Mouse (Mus musculus): ENCODE data around the gene Dazap1. TPM values are rescaled to one million over a fixed set of nuclear protein-coding genes. Genes with fewer than 3 reads are reported as not detected.
A peak's percentile ranks its signal among the peaks of the same experiment; 100 is the strongest.

Gene Dazap1
- total RNA-seq, 2 experiments from 2014 or later, result 136 to 145 TPM

- no peak for DNase-seq
- intact Hi-C loops (cut with DNase I), result no loop called here
These were observed 8.8 kb downstream of the Dazap1 start for GRCm38 (mm10) chr10:80270099-80270498.

GRCm38 (mm10) chr10:80270734-80271181 lies 9.5 kb downstream of the Dazap1 start:
- no peak for DNase-seq
- intact Hi-C loops (cut with DNase I), result no loop called here

- DNase-seq, result no peak
- intact Hi-C loops (cut with DNase I), result no loop called here
These were observed 10.0 kb downstream of the Dazap1 start for GRCm38 (mm10) chr10:80271186-80271843.

GRCm38 (mm10) chr10:80271870-80272585 lies 10.7 kb downstream of the Dazap1 start:
- no peak for DNase-seq
- intact Hi-C loops (cut with DNase I), result no loop called here

GRCm38 (mm10) chr10:80273847-80274246 lies 12.6 kb downstream of the Dazap1 start:
- DNase-seq, result no peak
- intact Hi-C loops (cut with DNase I), result no loop called here

GRCm38 (mm10) chr10:80276238-80276637 lies 15.0 kb downstream of the Dazap1 start:
- no peak for DNase-seq
- intact Hi-C loops (cut with DNase I), result no loop called here

- DNase-seq, result no peak
- intact Hi-C loops (cut with DNase I), result no loop called here
These were observed 17.1 kb downstream of the Dazap1 start for GRCm38 (mm10) chr10:80278390-80278789.

GRCm38 (mm10) chr10:80279273-80279672 lies 18.0 kb downstream of the Dazap1 start:
- DNase-seq, result no peak
- intact Hi-C loops (cut with DNase I), result no loop called here

- intact Hi-C loops (cut with DNase I), result no loop called here
- no peak for DNase-seq
These were observed 20.0 kb downstream of the Dazap1 start for GRCm38 (mm10) chr10:80281304-80281703.

- intact Hi-C loops (cut with DNase I), result no loop called here
- DNase-seq, result no peak
These were observed 20.7 kb downstream of the Dazap1 start for GRCm38 (mm10) chr10:80281921-80282371.

GRCm38 (mm10) chr10:80282481-80283441 lies 21.5 kb downstream of the Dazap1 start:
- DNase-seq, result no peak
- intact Hi-C loops (cut with DNase I), result no loop called here

GRCm38 (mm10) chr10:80285222-80286070 lies 24.2 kb downstream of the Dazap1 start:
- DNase-seq, result no peak
- intact Hi-C loops (cut with DNase I), result no loop called here

- DNase-seq, result no peak
- intact Hi-C loops (cut with DNase I), result no loop called here
These were observed 26.8 kb downstream of the Dazap1 start for GRCm38 (mm10) chr10:80288097-80288496.

- intact Hi-C loops (cut with DNase I), result no loop called here
- no peak for DNase-seq
These were observed 27.4 kb downstream of the Dazap1 start for GRCm38 (mm10) chr10:80288657-80289056.

GRCm38 (mm10) chr10:80292251-80293146 lies 31.2 kb downstream of the Dazap1 start, which contains the start of gene Rps15:
Rps15 (plus strand) TSS chr10:80292453.
- DNase-seq, result peak; percentile 99
- intact Hi-C loops (cut with DNase I), result no loop called here

GRCm38 (mm10) chr10:80293325-80293724 lies 32.0 kb downstream of the Dazap1 start:
- DNase-seq, result no peak
- intact Hi-C loops (cut with DNase I), result no loop called here

- DNase-seq, result no peak
- intact Hi-C loops (cut with DNase I), result no loop called here
These were observed 33.0 kb downstream of the Dazap1 start for GRCm38 (mm10) chr10:80294311-80294710.

- intact Hi-C loops (cut with DNase I), result no loop called here
- DNase-seq, result peak; percentile 33
These were observed 33.6 kb downstream of the Dazap1 start for GRCm38 (mm10) chr10:80294788-80295303.

Data from left cerebral cortex, postnatal 4 days (tissue).